8 mouse cellular contexts compared by ENCODE assay signal in genomic region chr8:48098081-48098639, GRCm38 (mm10). TPM values are rescaled to one million over a fixed set of nuclear protein-coding genes. Genes with fewer than 3 reads are reported as not detected.
DNase-seq lines count a peak whose midpoint lies in the region; ATAC-seq and TF ChIP-seq lines count a peak whose summit lies in the region.

No protein-coding gene starts in this region.

- no peak for DNase-seq in kidney, adult 2 months
- DNase-seq in brain, embryonic 14.5 days (ENCODE audit: low read depth): peak; percentile 65
- DNase-seq in forebrain, postnatal 0 days: peak; percentile 55
- no peak for DNase-seq in thymus, postnatal 25 days
- DNase-seq in gastrocnemius, postnatal 14 days: no peak
- DNase-seq in cerebellum, adult 9-11 months: no peak

- peak overlapping the region; percentile 34; the same call in 1 of the 2 replicates for H3K4me3 ChIP-seq in kidney, embryonic 15.5 days (replicated peaks)
- H3K4me3 ChIP-seq in kidney, adult 2 months (ENCODE audit: insufficient read depth, low read depth, low read length): no peak overlapping the region
- H3K4me3 ChIP-seq in forebrain, postnatal 0 days (ENCODE audit: low read depth, low read length): peak overlapping the region; percentile 32
- peak overlapping the region; percentile 12 for H3K4me3 ChIP-seq in midbrain, embryonic 16.5 days (ENCODE audit: low read depth, low read length)

- H3K36me3 ChIP-seq in kidney, embryonic 15.5 days: no peaks in the 10 kb centered on the region
- no peaks in the 10 kb centered on the region for H3K36me3 ChIP-seq in kidney, adult 2 months (ENCODE audit: control insufficient read depth, insufficient read depth, low read length)
- no peaks in the 10 kb centered on the region for H3K36me3 ChIP-seq in forebrain, postnatal 0 days (ENCODE audit: insufficient read depth)
- no peaks in the 10 kb centered on the region for H3K36me3 ChIP-seq in midbrain, embryonic 16.5 days (ENCODE audit: control insufficient read depth, insufficient read depth, low read length)

- H3K4me1 ChIP-seq in kidney, embryonic 15.5 days: peaks cover 22% of the 10 kb centered on the region
- 0 out of 2 replicates have a peak, but pooled peaks cover 3% of the 10 kb centered on the region for H3K4me1 ChIP-seq in kidney, adult 2 months (ENCODE audit: control insufficient read depth, insufficient read depth, low read length)
- H3K4me1 ChIP-seq in forebrain, postnatal 0 days (ENCODE audit: insufficient read depth): peaks cover 5% of the 10 kb centered on the region
- H3K4me1 ChIP-seq in midbrain, embryonic 16.5 days (ENCODE audit: control insufficient read depth, insufficient read depth, low read length): 0 out of 2 replicates have a peak, but pooled peaks cover 2% of the 10 kb centered on the region

- 60% methylated on average over 13 of the region's 13 CpGs for WGBS in kidney, embryonic 15.5 days
- WGBS in kidney, adult 2 months: 76% methylated on average over 13 of the region's 13 CpGs
- WGBS in forebrain, postnatal 0 days: 52% methylated on average over 13 of the region's 13 CpGs
- 44% methylated on average over 13 of the region's 13 CpGs for WGBS in midbrain, embryonic 16.5 days

- H3K27me3 ChIP-seq in kidney, embryonic 15.5 days: 0 out of 2 replicates have a peak, but pooled peaks cover 3% of the 10 kb centered on the region
- no peaks in the 10 kb centered on the region for H3K27me3 ChIP-seq in kidney, adult 2 months (replicated peaks; ENCODE audit: control insufficient read depth, insufficient read depth, low read length)
- H3K27me3 ChIP-seq in forebrain, postnatal 0 days (ENCODE audit: insufficient read depth, low read length): no peaks in the 10 kb centered on the region
- no peaks in the 10 kb centered on the region for H3K27me3 ChIP-seq in midbrain, embryonic 16.5 days (ENCODE audit: control insufficient read depth, insufficient read depth, low read depth, low read length)

- no peak for ATAC-seq in kidney, embryonic 15.5 days (replicated peaks; ENCODE audit: low FRiP score)
- ATAC-seq in forebrain, postnatal 0 days: 0 out of 2 replicates have a peak, but pooled peaks have one; percentile 3
- peak; percentile 52 for ATAC-seq in midbrain, embryonic 16.5 days

- H3K27ac ChIP-seq in kidney, embryonic 15.5 days: no peak overlapping the region
- no peak overlapping the region for H3K27ac ChIP-seq in kidney, adult 2 months (ENCODE audit: insufficient read depth, low read depth, low read length)
- peak overlapping the region; percentile 29; the same call in 1 of the 2 replicates for H3K27ac ChIP-seq in forebrain, postnatal 0 days (ENCODE audit: low read depth, low read length)
- peak overlapping the region; percentile 50 for H3K27ac ChIP-seq in midbrain, embryonic 16.5 days (ENCODE audit: low read length)

- no peak for TF ChIP-seq CTCF in kidney, adult 2 months (conservative IDR thresholded peaks at IDR 0.05; ENCODE audit: insufficient read depth, insufficient read length, low read depth, low read length)
- TF ChIP-seq CTCF in brain, embryonic 14.5 days (IDR thresholded peaks at IDR 0.05; ENCODE audit: borderline replicate concordance, extremely low read depth, insufficient read depth, insufficient read length): no peak
- no peak for TF ChIP-seq CTCF in forebrain, postnatal 0 days (IDR thresholded peaks at IDR 0.05; ENCODE audit: low read depth)

- TF ChIP-seq POLR2A in kidney, adult 2 months (IDR thresholded peaks at IDR 0.05; ENCODE audit: low read depth, low read length): no peak
- TF ChIP-seq POLR2A in brain, embryonic 14.5 days (IDR thresholded peaks at IDR 0.05; ENCODE audit: borderline replicate concordance, extremely low read depth, insufficient read depth, insufficient read length, poor library complexity, severe bottlenecking): no peak

- H3K4me2 ChIP-seq in kidney, embryonic 15.5 days: peak overlapping the region; percentile 62
- peak overlapping the region; percentile 59 for H3K4me2 ChIP-seq in forebrain, postnatal 0 days (ENCODE audit: low read depth)
- H3K4me2 ChIP-seq in midbrain, embryonic 16.5 days (ENCODE audit: low read length): peak overlapping the region; percentile 55

- intact Hi-C loops in gastrocnemius, postnatal 14 days (cut with DNase I; ENCODE audit: low total_unique reads): no loop called here

- H3K9me3 ChIP-seq in kidney, embryonic 15.5 days (replicated peaks): no peaks in the 10 kb centered on the region
- H3K9me3 ChIP-seq in forebrain, postnatal 0 days (ENCODE audit: low read length): no peaks in the 10 kb centered on the region
- H3K9me3 ChIP-seq in midbrain, embryonic 16.5 days (replicated peaks; ENCODE audit: control insufficient read depth, low read length, poor library complexity, severe bottlenecking): no peaks in the 10 kb centered on the region

- no peak overlapping the region for H3K9ac ChIP-seq in kidney, embryonic 15.5 days
- H3K9ac ChIP-seq in forebrain, postnatal 0 days: peak overlapping the region; percentile 47
- H3K9ac ChIP-seq in midbrain, embryonic 16.5 days (ENCODE audit: low read depth, low read length): peak overlapping the region; percentile 59; the same call in 1 of the 2 replicates

RNA-seq across cellular contexts. Expression of gene Dctd, which starts 0.7 kb away (rescaled TPM):
- polyA plus RNA-seq in kidney, embryonic 15.5 days (2015; fragmentation: Nextera tagmentation; extraction: Ambion mirVana): 36.7 and 36.8 TPM in 2 replicates
- 1.3 and 1.8 TPM in 2 replicates for polyA plus RNA-seq in kidney, adult 2 months (2012; rRNA removed)
- 18.6 and 21.8 TPM in 2 replicates for polyA plus RNA-seq in brain, embryonic 14.5 days (2012; rRNA removed)
- total RNA-seq in forebrain, postnatal 0 days (2014; rRNA removed): 21.5 and 26.2 TPM in 2 replicates
- 13.4 and 13.9 TPM in 2 replicates for polyA plus RNA-seq in forebrain, postnatal 0 days (2015; fragmentation: Nextera tagmentation; extraction: Ambion mirVana)
- polyA plus RNA-seq in midbrain, embryonic 16.5 days (2015; fragmentation: Nextera tagmentation; extraction: Ambion mirVana): 15.5 and 16.0 TPM in 2 replicates
- 1 to 10 TPM; 1.5 to 3.4 TPM for total RNA-seq in gastrocnemius, postnatal 14 days (2021)

Comparison
In these comparisons a context has a peak if more than half of its experiments do, and no peak if none do; other contexts are left out.
1. H3K27ac ChIP-seq: peak in forebrain, postnatal 0 days (single experiment) and midbrain, embryonic 16.5 days (single experiment); none in kidney, embryonic 15.5 days (single experiment) and kidney, adult 2 months (single experiment).
2. DNase-seq: peak in brain, embryonic 14.5 days (single experiment) and forebrain, postnatal 0 days (single experiment); none in kidney, adult 2 months (single experiment), thymus, postnatal 25 days (single experiment), gastrocnemius, postnatal 14 days (single experiment) and cerebellum, adult 9-11 months (single experiment).
3. Peak in every context shown above with its lines, with median percentiles within 50 percentile points of each other: H3K4me2 ChIP-seq.